Comparison of ENCODE assay signal across 14 mouse cellular contexts in genomic region chr10:121983993-121984610, GRCm38 (mm10).
DNase-seq lines count a peak whose midpoint lies in the region; ATAC-seq lines count a peak whose summit lies in the region.
"Had no signal": no experiment of that assay in that cellular context is flagged by ENCODE, and none has a peak within 500 bp of the region (broad histone marks: within the 10 kb centered on the region; RNA-seq: fewer than 3 reads in every experiment).

No protein-coding gene starts in this region.

- no peaks in the 10 kb centered on the region for H3K9me3 ChIP-seq in neural tube, embryonic 11.5 days (ENCODE audit: control insufficient read depth, low read length)
- no peaks in the 10 kb centered on the region for H3K9me3 ChIP-seq in kidney, embryonic 16.5 days (ENCODE audit: low read length)
- no peaks in the 10 kb centered on the region for H3K9me3 ChIP-seq in midbrain, embryonic 11.5 days (ENCODE audit: control insufficient read depth, low read length)
- no peaks in the 10 kb centered on the region for H3K9me3 ChIP-seq in hindbrain, embryonic 10.5 days
- H3K9me3 ChIP-seq: midbrain, embryonic 13.5 days; neural tube, embryonic 12.5 days had no signal

- no peak overlapping the region for H3K4me3 ChIP-seq in neural tube, embryonic 11.5 days (ENCODE audit: low read depth, low read length)
- H3K4me3 ChIP-seq in kidney, embryonic 16.5 days (ENCODE audit: low read length), result no peak overlapping the region
- H3K4me3 ChIP-seq in midbrain, embryonic 11.5 days (ENCODE audit: low read depth, low read length), result no peak overlapping the region
- H3K4me3 ChIP-seq in hindbrain, embryonic 10.5 days, result no peak overlapping the region
- H3K4me3 ChIP-seq: midbrain, embryonic 13.5 days; neural tube, embryonic 12.5 days had no signal

- no peak overlapping the region for H3K9ac ChIP-seq in neural tube, embryonic 11.5 days (ENCODE audit: low read length)
- H3K9ac ChIP-seq in kidney, embryonic 16.5 days (replicated peaks; ENCODE audit: low read length), result no peak overlapping the region
- no peak overlapping the region for H3K9ac ChIP-seq in midbrain, embryonic 11.5 days (ENCODE audit: low read length)
- H3K9ac ChIP-seq: midbrain, embryonic 13.5 days; neural tube, embryonic 12.5 days had no signal

- no peaks in the 10 kb centered on the region for H3K4me1 ChIP-seq in neural tube, embryonic 11.5 days (ENCODE audit: control insufficient read depth, insufficient read depth, low read length)
- peaks cover 16% of the 10 kb centered on the region for H3K4me1 ChIP-seq in kidney, embryonic 16.5 days (ENCODE audit: insufficient read depth, low read length)
- H3K4me1 ChIP-seq in midbrain, embryonic 11.5 days (ENCODE audit: control insufficient read depth, insufficient read depth, low read length), result no peaks in the 10 kb centered on the region
- H3K4me1 ChIP-seq in hindbrain, embryonic 10.5 days (replicated peaks), result peaks cover 15% of the 10 kb centered on the region; the same call in 1 of the 2 replicates
- H3K4me1 ChIP-seq: neural tube, embryonic 12.5 days had no signal

- no peaks in the 10 kb centered on the region for H3K27me3 ChIP-seq in neural tube, embryonic 11.5 days (ENCODE audit: control insufficient read depth, insufficient read depth, low read length)
- H3K27me3 ChIP-seq in kidney, embryonic 16.5 days (ENCODE audit: insufficient read depth, low read length), result no peaks in the 10 kb centered on the region
- H3K27me3 ChIP-seq in midbrain, embryonic 11.5 days (ENCODE audit: control insufficient read depth, insufficient read depth, low read length), result no peaks in the 10 kb centered on the region
- H3K27me3 ChIP-seq in hindbrain, embryonic 10.5 days (ENCODE audit: insufficient read depth, poor library complexity, severe bottlenecking), result no peaks in the 10 kb centered on the region
- H3K27me3 ChIP-seq: midbrain, embryonic 13.5 days; neural tube, embryonic 12.5 days had no signal

- peak; percentile 23 for DNase-seq in adrenal gland, adult 2 months
- no peak for DNase-seq in adrenal gland, postnatal 14 days
- DNase-seq in neural tube, embryonic 11.5 days (ENCODE audit: low spot score), result peak; percentile 15
- no peak for DNase-seq in neural tube, embryonic 10.5 days (ENCODE audit: extremely low spot score, low spot score)
- no peak for DNase-seq in midbrain, embryonic 11.5 days (ENCODE audit: low spot score, missing footprints)
- DNase-seq in cerebellum, adult 11-12 months, result no peak
- no peak for DNase-seq in hindbrain, embryonic 10.5 days (ENCODE audit: low spot score)
- DNase-seq: layer of hippocampus, adult 9-11 months; retina, postnatal 1 day had no signal

- no peak overlapping the region for H3K27ac ChIP-seq in neural tube, embryonic 11.5 days (ENCODE audit: low read depth, low read length)
- no peak overlapping the region for H3K27ac ChIP-seq in kidney, embryonic 16.5 days (ENCODE audit: low read length)
- no peak overlapping the region for H3K27ac ChIP-seq in midbrain, embryonic 11.5 days (ENCODE audit: low read depth, low read length)
- H3K27ac ChIP-seq in hindbrain, embryonic 10.5 days, result no peak overlapping the region
- H3K27ac ChIP-seq: hindbrain, postnatal 0 days; midbrain, embryonic 13.5 days; neural tube, embryonic 12.5 days had no signal

- no peaks in the 10 kb centered on the region for H3K36me3 ChIP-seq in neural tube, embryonic 11.5 days (ENCODE audit: control insufficient read depth, insufficient read depth, low read length)
- no peaks in the 10 kb centered on the region for H3K36me3 ChIP-seq in kidney, embryonic 16.5 days (ENCODE audit: insufficient read depth, low read length)
- H3K36me3 ChIP-seq in midbrain, embryonic 11.5 days (ENCODE audit: control insufficient read depth, insufficient read depth, low read length), result no peaks in the 10 kb centered on the region
- H3K36me3 ChIP-seq in hindbrain, embryonic 10.5 days, result peaks cover 5% of the 10 kb centered on the region; the same call in 1 of the 2 replicates
- H3K36me3 ChIP-seq: midbrain, embryonic 13.5 days; neural tube, embryonic 12.5 days had no signal

- no peak for ATAC-seq in neural tube, embryonic 11.5 days (ENCODE audit: insufficient read depth, low FRiP score, low TSS enrichment)
- ATAC-seq in kidney, embryonic 16.5 days (ENCODE audit: low FRiP score, low TSS enrichment), result peak; percentile 72; the same call in 1 of the 2 replicates
- no peak for ATAC-seq in midbrain, embryonic 11.5 days (ENCODE audit: low FRiP score)
- ATAC-seq: activated CD4-positive, CD25-positive, alpha-beta regulatory T cell, adult 4 months; hindbrain, postnatal 0 days; midbrain, embryonic 13.5 days had no signal

- H3K4me2 ChIP-seq in neural tube, embryonic 11.5 days (ENCODE audit: low read depth), result no peak overlapping the region
- no peak overlapping the region for H3K4me2 ChIP-seq in kidney, embryonic 16.5 days (replicated peaks; ENCODE audit: low read depth, low read length)
- no peak overlapping the region for H3K4me2 ChIP-seq in midbrain, embryonic 11.5 days
- H3K4me2 ChIP-seq: midbrain, embryonic 13.5 days; neural tube, embryonic 12.5 days had no signal

- WGBS in neural tube, embryonic 11.5 days, result 64% methylated on average over 10 of the region's 10 CpGs
- 31% methylated on average over 10 of the region's 10 CpGs for WGBS in kidney, embryonic 16.5 days
- WGBS in midbrain, embryonic 11.5 days, result 89% methylated on average over 10 of the region's 10 CpGs
- 64% methylated on average over 10 of the region's 10 CpGs for WGBS in hindbrain, embryonic 10.5 days

Comparison
In these comparisons a context has a peak if more than half of its experiments do, and no peak if none do; other contexts are left out.
1. DNase-seq: peak in adrenal gland, adult 2 months (single experiment) and neural tube, embryonic 11.5 days (single experiment); none in adrenal gland, postnatal 14 days (single experiment), neural tube, embryonic 10.5 days (single experiment), midbrain, embryonic 11.5 days (single experiment), cerebellum, adult 11-12 months (single experiment) and hindbrain, embryonic 10.5 days (single experiment).